Mouse (Mus musculus) naive thymus-derived CD4-positive, alpha-beta T cell, adult 2 months (primary cell): ENCODE measurements around the gene Six2.

Experiments
- DNase-seq: peaks from one replicate; pipeline ENCODE4 v3.0.0-alpha.2; 2011; ENCODE audit warnings: low read depth

The Six2 gene

GRCm38 (mm10) chr17:85688236-85688910 lies at the start of gene Six2:
TSS of gene Six2 (minus strand) at chr17:85688274.
- DNase-seq = no peak

- DNase-seq = no peak
These were observed 49.2 kb upstream of the Six2 start for GRCm38 (mm10) chr17:85737090-85737780.

- no peak for DNase-seq
These were observed 43.3 kb upstream of the Six2 start for GRCm38 (mm10) chr17:85731329-85731728.

- no peak for DNase-seq
These were observed 42.3 kb upstream of the Six2 start for GRCm38 (mm10) chr17:85730231-85731015.

GRCm38 (mm10) chr17:85728071-85728718 lies 40.1 kb upstream of the Six2 start:
- no peak for DNase-seq

- DNase-seq = no peak
These were observed 37.9 kb upstream of the Six2 start for GRCm38 (mm10) chr17:85725988-85726387.

- DNase-seq = no peak
These were observed 35.1 kb upstream of the Six2 start for GRCm38 (mm10) chr17:85723166-85723565.

GRCm38 (mm10) chr17:85717266-85717665 lies 29.2 kb upstream of the Six2 start:
- no peak for DNase-seq

GRCm38 (mm10) chr17:85715784-85716183 lies 27.7 kb upstream of the Six2 start:
- no peak for DNase-seq

- no peak for DNase-seq
These were observed 26.3 kb upstream of the Six2 start for GRCm38 (mm10) chr17:85714370-85714769.

GRCm38 (mm10) chr17:85712874-85713273 lies 24.8 kb upstream of the Six2 start:
- DNase-seq = no peak

GRCm38 (mm10) chr17:85704369-85705260 lies 16.5 kb upstream of the Six2 start:
- no peak for DNase-seq

- DNase-seq = no peak
These were observed 12.0 kb upstream of the Six2 start for GRCm38 (mm10) chr17:85700028-85700427.

- DNase-seq = no peak
These were observed 10.6 kb upstream of the Six2 start for GRCm38 (mm10) chr17:85698643-85699042.

GRCm38 (mm10) chr17:85697976-85698375 lies 9.9 kb upstream of the Six2 start:
- no peak for DNase-seq

- no peak for DNase-seq
These were observed 6.4 kb upstream of the Six2 start for GRCm38 (mm10) chr17:85694499-85694898.

- no peak for DNase-seq
These were observed 5.0 kb upstream of the Six2 start for GRCm38 (mm10) chr17:85693101-85693500.

- no peak for DNase-seq
These were observed 4.5 kb upstream of the Six2 start for GRCm38 (mm10) chr17:85692594-85692993.

- DNase-seq = no peak
These were observed 3.8 kb upstream of the Six2 start for GRCm38 (mm10) chr17:85691701-85692536.

- no peak for DNase-seq
These were observed 2.9 kb upstream of the Six2 start for GRCm38 (mm10) chr17:85690969-85691335.
